Mouse (Mus musculus): ENCODE measurements around the gene Gnmt.

Gene Gnmt

GRCm38 (mm10) chr17:46702506-46702905, 26.5 kb downstream of the Gnmt start:
- no peak for DNase-seq

GRCm38 (mm10) chr17:46702100-46702499, 26.9 kb downstream of the Gnmt start:
- no peak for DNase-seq

DNA sequence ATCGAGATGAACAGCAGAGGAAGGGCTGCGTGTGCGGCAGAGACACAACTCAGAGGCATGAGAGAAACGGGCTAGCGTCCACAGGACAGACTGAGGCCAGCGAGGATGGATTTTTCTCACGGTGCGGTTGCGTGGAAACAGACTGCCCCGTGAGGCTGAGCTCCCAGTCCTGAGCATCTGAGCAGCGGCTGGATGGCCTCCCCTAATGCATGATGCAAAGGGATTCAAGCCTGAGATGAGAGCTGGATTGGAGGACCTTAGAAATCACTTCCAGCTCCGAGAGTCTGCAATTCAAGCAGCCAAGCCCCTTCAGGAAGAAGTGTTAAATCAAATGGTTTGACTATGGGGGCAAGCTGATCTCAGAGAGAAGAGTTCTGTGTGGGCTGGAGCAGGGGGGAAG, 27.5 kb downstream of the Gnmt start:
- DNase-seq: no peak

DNA sequence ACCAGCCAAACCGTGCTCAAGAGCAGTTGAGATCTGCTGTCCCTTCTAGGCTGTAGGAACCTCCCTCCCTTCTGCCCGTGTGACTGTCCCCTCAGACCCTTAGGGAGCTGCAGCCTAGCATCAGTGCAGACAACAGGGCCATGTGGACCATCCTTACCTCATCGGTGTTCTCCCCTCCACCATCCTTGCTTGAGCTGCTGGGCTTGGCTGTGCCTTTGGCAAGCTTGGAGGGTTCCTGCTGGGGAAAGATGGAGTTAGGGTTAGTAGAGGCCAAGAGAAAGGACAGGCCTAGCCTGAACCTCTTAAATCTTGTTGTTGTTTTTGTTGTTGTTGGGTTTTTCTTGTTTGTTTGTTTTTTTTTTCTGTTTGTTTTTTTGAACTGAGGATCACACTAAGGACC, 29.1 kb downstream of the Gnmt start:
- no peak for DNase-seq

GRCm38 (mm10) chr17:46699245-46699644, 29.7 kb downstream of the Gnmt start:
- DNase-seq: no peak

- no peak for DNase-seq
Observed at GRCm38 (mm10) chr17:46698515-46698914, 30.5 kb downstream of the Gnmt start.

GRCm38 (mm10) chr17:46694517-46695063, 34.4 kb downstream of the Gnmt start:
- no peak for DNase-seq

DNA sequence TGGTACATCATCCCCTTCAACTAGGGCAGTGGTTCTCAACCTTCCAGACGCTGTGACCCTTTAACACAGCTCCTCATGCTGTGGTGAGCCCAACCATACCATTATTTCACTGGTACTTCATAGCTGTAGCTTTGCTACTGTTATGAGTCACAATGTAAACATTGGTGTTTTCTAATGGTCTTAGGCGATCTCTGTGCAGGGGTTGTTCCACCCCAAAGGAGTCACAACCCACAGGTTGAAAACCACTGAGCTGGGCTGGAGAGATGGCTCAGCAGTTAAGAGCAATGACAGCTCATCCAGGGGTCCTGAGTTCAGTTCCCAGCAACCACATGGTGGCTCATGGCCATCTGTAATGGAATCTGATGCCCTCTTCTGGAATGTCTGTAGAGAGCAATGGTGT, 37.6 kb downstream of the Gnmt start:
- no peak for DNase-seq

DNA sequence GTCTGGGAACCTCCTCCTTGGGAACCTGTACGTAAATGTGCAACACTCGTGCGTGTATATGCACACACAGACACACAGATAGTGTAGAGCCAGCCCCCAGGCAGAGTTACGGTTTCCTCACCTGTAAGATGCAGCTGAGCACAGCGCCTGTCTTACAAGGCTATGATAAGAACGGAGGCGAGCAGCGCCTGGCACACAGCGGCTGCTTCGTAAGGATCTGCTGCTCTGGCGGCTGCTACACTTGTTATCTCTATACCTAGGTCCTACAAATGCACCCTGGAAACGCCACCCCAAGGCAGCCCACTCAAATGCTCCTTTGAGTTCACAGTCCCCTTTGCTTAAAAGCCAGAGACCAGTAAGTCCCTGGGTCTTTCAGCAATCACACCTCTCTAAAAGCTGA, 38.3 kb downstream of the Gnmt start:
- no peak for DNase-seq

- no peak for DNase-seq
Observed at GRCm38 (mm10) chr17:46685913-46686312, 43.1 kb downstream of the Gnmt start.

- no peak for DNase-seq
Observed at GRCm38 (mm10) chr17:46682654-46683389, 46.1 kb downstream of the Gnmt start.

GRCm38 (mm10) chr17:46681466-46682118, 47.4 kb downstream of the Gnmt start:
- no peak for DNase-seq

GRCm38 (mm10) chr17:46680760-46681373, 48.1 kb downstream of the Gnmt start, which contains the start of gene Klhdc3:
Gene Klhdc3, minus strand, starts transcription at chr17:46680914.
- peak; percentile 99 for DNase-seq

- DNase-seq: peak; percentile 65
Observed at GRCm38 (mm10) chr17:46679843-46680759, 48.9 kb downstream of the Gnmt start.

GRCm38 (mm10) chr17:46678911-46679310, 50.1 kb downstream of the Gnmt start:
- DNase-seq: no peak

GRCm38 (mm10) chr17:46678416-46678815, 50.6 kb downstream of the Gnmt start, which contains the start of gene Mea1:
Gene Mea1, plus strand, starts transcription at chr17:46678793.
- peak; percentile 47 for DNase-seq

Measured in lung, postnatal 10 days (tissue).